Mouse (Mus musculus): ENCODE results near the gene Fam198b. TPM values are rescaled to one million over a fixed set of nuclear protein-coding genes. Genes with fewer than 3 reads are reported as not detected.

Gene Fam198b
- under 1 TPM; 0.04 to 0.11 TPM for total RNA-seq (2023)

GRCm38 (mm10) chr3:79884305-79884704, at the start of gene Fam198b:
Fam198b (plus strand) TSS chr3:79884533.

GRCm38 (mm10) chr3:79852654-79853166, 31.6 kb upstream of the Fam198b start, which contains the start of gene Tmem144:
Tmem144 (minus strand) TSS chr3:79852773.

Other genes with a start within 250 kb of the Fam198b start
- not detected for gene Rxfp1, start 146.7 kb upstream of the Fam198b start, total RNA-seq (2023)
- 1 to 10 TPM; 1.7 to 3.1 TPM for gene Tmem144, start 31.8 kb upstream of the Fam198b start, total RNA-seq (2023)